Mouse (Mus musculus): ENCODE results near the gene Sec24a.

- TF ChIP-seq CTCF (IDR thresholded peaks at IDR 0.05) = no peak
- no peak for TF ChIP-seq EP300 (IDR thresholded peaks at IDR 0.05)
Observed at GRCm38 (mm10) chr11:51653736-51654135, 109.7 kb downstream of the Sec24a start.

Measured in lung, postnatal 0 days (tissue).